Mouse (Mus musculus) hindbrain, embryonic 12.5 days (tissue): ENCODE results near the gene Rhebl1. TPM values are rescaled to one million over a fixed set of nuclear protein-coding genes. Genes with fewer than 3 reads are reported as not detected.

Experiments used
- ATAC-seq: fragments of 200-750 bp; cut with Nextera tagmentation; 2 replicates; pipeline ENCODE4 v1.8.0; 2017; ENCODE audit warnings: moderate TSS enrichment; ENCODE audit not compliant: low FRiP score
- H3K27ac ChIP-seq: fragments of 300-500 bp; sonication (generic); 2 replicates; pipeline ENCODE4 v1.5.1; 2016; ENCODE audit warnings: mild to moderate bottlenecking
- H3K27me3 ChIP-seq: fragments of 300-500 bp; sonication (generic); 2 replicates; pipeline ENCODE4 v1.6.1; 2016; ENCODE audit warnings: mild to moderate bottlenecking
- H3K36me3 ChIP-seq: fragments of 300-500 bp; sonication (generic); 2 replicates; pipeline ENCODE4 v1.6.1; 2016; ENCODE audit warnings: mild to moderate bottlenecking
- H3K4me1 ChIP-seq: fragments of 300-500 bp; sonication (generic); 2 replicates; pipeline ENCODE4 v1.6.1; 2016
- H3K4me2 ChIP-seq: fragments of 300-500 bp; sonication (generic); replicated peaks from 2 replicates; pipeline ENCODE4 v1.6.1; 2016; ENCODE audit warnings: mild to moderate bottlenecking
- H3K4me3 ChIP-seq: fragments of 300-500 bp; sonication (generic); 2 replicates; pipeline ENCODE4 v1.5.1; 2016; ENCODE audit warnings: mild to moderate bottlenecking
- H3K9ac ChIP-seq: fragments of 300-500 bp; sonication (generic); 2 replicates; pipeline ENCODE4 v1.6.1; 2016; ENCODE audit warnings: mild to moderate bottlenecking, moderate library complexity
- H3K9me3 ChIP-seq: fragments of 300-500 bp; sonication (generic); replicated peaks from 2 replicates; pipeline ENCODE4 v1.6.1; 2016; ENCODE audit warnings: mild to moderate bottlenecking
- WGBS: fragments of 180-500 bp; shearing (Covaris S2); methylation state at CpG from one replicate; pipeline ENCODE4 v1.1.7; 2016; 5-methylcytosine and 5-hydroxymethylcytosine counted together
- polyA plus RNA-seq: library from polyadenylated mRNA; unstranded; fragments of >200 nt; fragmentation: Nextera tagmentation; extraction: Ambion mirVana; gene quantifications from 2 replicates; pipeline ENCODE4 v1.2.1, GENCODE M21; 2016

Gene Rhebl1
- polyA plus RNA-seq, 1 experiment from 2014 or later = 22.0 TPM

GRCm38 (mm10) chr15:98851229-98851818 is 43.0 kb downstream of the Rhebl1 start:
- Histone ChIP-seq H3K27me3 (no peaks in the 10 kb centered on the region), H3K36me3 (peaks cover 100% of the 10 kb centered on the region), H3K4me1 (no peaks in the 10 kb centered on the region), H3K4me3 (no peak overlapping the region), H3K9ac (no peak overlapping the region), H3K4me2 (no peak overlapping the region), H3K27ac (no peak overlapping the region), H3K9me3 (no peaks in the 10 kb centered on the region)
- 93% methylated on average over 21 of the region's 21 CpGs for WGBS
- ATAC-seq = no peak

DNA sequence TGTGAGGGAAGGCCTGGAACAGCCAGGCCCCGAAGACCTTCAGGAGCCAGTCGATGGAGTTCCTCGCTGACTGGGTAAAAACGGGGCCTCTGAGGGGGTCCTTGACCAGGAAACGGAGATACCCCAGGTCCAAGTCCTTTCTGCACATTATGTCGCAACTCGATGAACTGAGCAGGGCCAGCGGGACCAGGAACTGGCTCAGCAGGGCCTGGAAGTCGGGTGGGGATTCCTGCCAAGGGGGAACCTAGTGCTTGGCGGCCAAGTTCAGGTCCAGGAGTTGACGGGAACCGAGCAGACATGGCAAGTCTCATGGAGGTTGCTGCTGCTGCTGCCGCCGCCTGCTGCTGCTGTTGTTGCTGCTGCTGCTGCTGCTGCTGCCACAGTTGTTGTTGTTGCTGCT is 43.7 kb downstream of the Rhebl1 start:
- Histone ChIP-seq H3K36me3 (peaks cover 100% of the 10 kb centered on the region), H3K4me1 (no peaks in the 10 kb centered on the region), H3K9ac (no peak overlapping the region), H3K4me2 (no peak overlapping the region), H3K27me3 (no peaks in the 10 kb centered on the region), H3K9me3 (no peaks in the 10 kb centered on the region), H3K27ac (no peak overlapping the region), H3K4me3 (no peak overlapping the region)
- ATAC-seq = no peak
- WGBS = 95% methylated on average over 14 of the region's 14 CpGs

- H3K4me1 ChIP-seq = no peaks in the 10 kb centered on the region
- no peaks in the 10 kb centered on the region for H3K9me3 ChIP-seq
- no peak overlapping the region for H3K27ac ChIP-seq
- H3K36me3 ChIP-seq = peaks cover 100% of the 10 kb centered on the region
- no peak overlapping the region for H3K9ac ChIP-seq
- no peak for ATAC-seq
- H3K4me3 ChIP-seq = no peak overlapping the region
- no peak overlapping the region for H3K4me2 ChIP-seq
- 90% methylated on average over 16 of the region's 16 CpGs for WGBS
- no peaks in the 10 kb centered on the region for H3K27me3 ChIP-seq
Measured at GRCm38 (mm10) chr15:98849956-98850600, 44.3 kb downstream of the Rhebl1 start.

DNA sequence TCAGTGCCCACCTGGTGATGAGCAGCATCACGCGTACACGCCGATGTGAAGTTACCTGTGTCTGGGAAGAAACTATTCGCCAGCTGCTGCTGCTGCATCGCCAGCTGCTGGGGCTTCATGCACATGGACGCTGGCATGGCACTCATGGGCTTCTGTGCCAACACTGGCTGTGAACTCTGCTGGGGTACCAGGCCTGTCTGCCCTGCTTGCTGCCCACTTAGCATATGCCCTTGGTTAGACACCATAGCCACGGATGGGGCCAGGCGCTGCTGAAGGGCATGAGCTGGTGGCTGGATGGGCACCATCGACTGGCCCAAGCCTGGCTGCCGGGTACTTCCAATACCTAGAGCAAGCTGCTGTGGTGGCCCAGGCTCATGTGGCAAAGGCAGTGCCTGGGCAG is 45.2 kb downstream of the Rhebl1 start:
- no peaks in the 10 kb centered on the region for H3K27me3 ChIP-seq
- peaks cover 100% of the 10 kb centered on the region for H3K36me3 ChIP-seq
- WGBS = 98% methylated on average over 11 of the region's 11 CpGs
- ATAC-seq = no peak
- H3K4me1 ChIP-seq = no peaks in the 10 kb centered on the region
- H3K4me3 ChIP-seq = no peak overlapping the region
- H3K9me3 ChIP-seq = no peaks in the 10 kb centered on the region
- no peak overlapping the region for H3K27ac ChIP-seq
- no peak overlapping the region for H3K4me2 ChIP-seq
- no peak overlapping the region for H3K9ac ChIP-seq

DNA sequence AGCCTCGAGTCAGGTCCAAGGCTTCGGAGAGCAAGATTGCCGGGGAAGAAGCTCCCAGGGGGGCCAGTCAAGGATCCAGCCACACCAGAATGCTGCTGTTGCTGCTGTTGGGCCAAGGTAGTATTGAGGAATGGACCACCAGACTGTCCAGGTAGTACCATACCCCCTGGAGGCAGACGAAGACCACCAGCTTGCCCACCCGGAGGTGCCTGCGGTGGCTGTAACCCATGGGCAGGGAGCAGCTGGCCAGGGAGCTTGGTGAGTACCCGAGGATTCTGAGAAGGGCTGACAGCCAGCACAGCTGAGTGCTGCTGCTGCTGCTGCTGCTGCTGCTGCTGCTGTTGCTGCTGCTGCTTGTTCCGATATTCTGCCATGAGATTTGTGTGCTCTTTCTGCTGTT is 48.2 kb downstream of the Rhebl1 start:
- Histone ChIP-seq H3K4me3 (no peak overlapping the region), H3K9me3 (no peaks in the 10 kb centered on the region), H3K27ac (no peak overlapping the region), H3K36me3 (peaks cover 100% of the 10 kb centered on the region), H3K4me1 (no peaks in the 10 kb centered on the region), H3K9ac (no peak overlapping the region), H3K27me3 (no peaks in the 10 kb centered on the region), H3K4me2 (no peak overlapping the region)
- ATAC-seq = no peak
- 94% methylated on average over 8 of the region's 8 CpGs for WGBS

DNA sequence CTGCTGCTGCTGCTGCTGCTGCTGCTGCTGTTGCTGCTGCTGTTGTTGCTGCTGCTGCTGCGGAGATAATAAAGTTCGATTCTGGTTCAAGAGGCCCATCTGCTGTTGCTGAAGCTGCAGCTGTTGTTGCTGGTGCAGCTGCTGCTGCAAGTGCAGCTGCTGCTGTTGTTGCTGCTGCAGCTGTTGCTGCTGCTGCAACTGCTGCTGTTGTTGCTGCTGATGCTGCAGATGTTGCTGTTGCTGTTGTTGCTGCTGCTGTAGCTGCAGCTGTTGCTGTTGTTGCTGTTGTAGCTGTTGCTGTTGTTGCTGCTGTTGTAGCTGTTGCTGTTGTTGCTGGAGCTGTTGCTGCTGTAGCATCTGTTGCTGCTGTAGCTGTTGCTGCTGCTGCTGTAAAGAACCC is 49.2 kb downstream of the Rhebl1 start:
- ATAC-seq = no peak
- Histone ChIP-seq H3K9ac (no peak overlapping the region), H3K4me1 (no peaks in the 10 kb centered on the region), H3K9me3 (no peaks in the 10 kb centered on the region), H3K36me3 (peaks cover 100% of the 10 kb centered on the region), H3K27ac (no peak overlapping the region), H3K4me2 (no peak overlapping the region), H3K27me3 (no peaks in the 10 kb centered on the region), H3K4me3 (no peak overlapping the region)
- WGBS = 93% methylated on average over 2 of the region's 2 CpGs

DNA sequence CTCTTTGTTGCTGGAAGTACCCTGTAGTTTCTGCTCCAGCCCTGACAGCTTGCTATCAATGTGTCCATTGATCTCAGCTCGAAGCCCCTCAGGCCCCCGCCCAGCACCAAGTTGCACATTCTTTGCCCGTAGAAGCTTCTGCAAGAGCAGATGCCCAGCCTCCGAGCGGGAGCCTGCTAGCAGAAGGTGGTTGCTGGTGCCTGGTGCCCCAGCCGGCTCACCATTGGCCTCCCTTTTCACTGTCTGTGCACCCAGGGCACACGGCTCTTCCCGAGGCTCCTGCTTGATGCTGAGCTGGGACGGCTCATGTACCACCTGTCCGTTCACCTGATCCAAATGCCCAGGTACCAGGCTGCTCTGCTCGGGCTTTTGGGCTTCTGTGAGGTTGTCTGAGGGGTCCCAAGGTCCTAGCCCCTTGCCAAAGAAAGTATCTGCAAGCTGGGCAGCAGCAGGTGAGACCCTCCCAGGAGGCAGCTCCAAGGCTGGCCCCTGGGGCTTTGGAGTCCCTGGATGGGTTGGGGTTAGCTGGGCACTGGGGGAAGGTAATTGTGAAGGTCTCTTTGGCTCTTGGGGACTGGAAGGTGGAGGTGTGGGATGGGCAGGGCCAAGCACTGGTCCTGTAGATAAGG is 50.6 kb downstream of the Rhebl1 start:
- 92% methylated on average over 11 of the region's 11 CpGs for WGBS
- Histone ChIP-seq H3K27ac (no peak overlapping the region), H3K4me3 (no peak overlapping the region), H3K9ac (no peak overlapping the region), H3K4me1 (no peaks in the 10 kb centered on the region), H3K9me3 (no peaks in the 10 kb centered on the region), H3K36me3 (peaks cover 100% of the 10 kb centered on the region), H3K4me2 (no peak overlapping the region), H3K27me3 (no peaks in the 10 kb centered on the region)
- ATAC-seq = no peak

DNA sequence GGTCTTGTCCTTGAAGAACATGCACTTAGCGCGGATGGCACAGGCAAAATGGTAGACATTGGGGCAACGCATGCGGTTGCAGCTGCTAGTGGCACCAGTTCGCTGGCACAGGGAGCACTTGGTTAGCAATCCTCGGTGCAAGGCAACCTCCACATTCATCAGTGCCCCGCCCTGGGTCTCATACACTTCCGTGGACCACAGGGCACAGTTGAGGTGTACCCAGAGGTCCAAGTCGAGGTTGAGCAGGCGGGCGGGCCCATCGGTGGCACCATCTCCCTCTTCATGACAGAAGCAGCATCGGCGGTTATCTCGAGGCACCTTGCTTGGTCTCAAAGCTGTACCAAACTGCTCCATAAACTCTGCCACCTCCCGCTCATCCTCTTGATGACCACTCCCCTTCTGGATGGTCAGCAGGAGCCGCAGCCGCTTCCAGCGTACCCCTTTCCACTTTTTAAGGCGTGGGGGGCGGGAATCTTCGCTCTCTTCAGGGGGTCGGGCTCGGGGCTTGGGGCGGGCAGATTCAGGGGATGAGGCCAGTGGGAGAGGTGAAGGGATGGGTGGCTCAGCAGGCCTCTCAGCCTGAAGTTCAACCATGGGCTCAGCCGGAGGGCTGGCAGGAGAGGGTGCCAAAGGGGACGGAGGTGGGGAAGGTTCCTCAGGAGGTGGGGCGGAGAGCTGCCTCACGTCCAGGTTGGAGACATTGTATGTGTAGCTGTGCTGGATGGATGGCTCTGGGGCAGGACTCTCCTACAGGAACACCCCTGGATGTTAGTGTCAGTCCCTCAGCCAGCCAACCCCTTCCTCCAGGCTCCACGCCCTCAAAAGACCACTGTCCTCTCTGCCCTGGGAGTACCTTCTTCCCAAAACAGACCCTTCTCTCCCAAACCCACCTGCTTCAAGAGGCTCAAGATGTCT is 54.4 kb downstream of the Rhebl1 start:
- ATAC-seq = no peak
- Histone ChIP-seq H3K27ac (no peak overlapping the region), H3K4me2 (no peak overlapping the region), H3K36me3 (peaks cover 100% of the 10 kb centered on the region), H3K4me3 (no peak overlapping the region), H3K27me3 (no peaks in the 10 kb centered on the region), H3K4me1 (no peaks in the 10 kb centered on the region), H3K9me3 (no peaks in the 10 kb centered on the region), H3K9ac (no peak overlapping the region)
- 94% methylated on average over 30 of the region's 30 CpGs for WGBS

DNA sequence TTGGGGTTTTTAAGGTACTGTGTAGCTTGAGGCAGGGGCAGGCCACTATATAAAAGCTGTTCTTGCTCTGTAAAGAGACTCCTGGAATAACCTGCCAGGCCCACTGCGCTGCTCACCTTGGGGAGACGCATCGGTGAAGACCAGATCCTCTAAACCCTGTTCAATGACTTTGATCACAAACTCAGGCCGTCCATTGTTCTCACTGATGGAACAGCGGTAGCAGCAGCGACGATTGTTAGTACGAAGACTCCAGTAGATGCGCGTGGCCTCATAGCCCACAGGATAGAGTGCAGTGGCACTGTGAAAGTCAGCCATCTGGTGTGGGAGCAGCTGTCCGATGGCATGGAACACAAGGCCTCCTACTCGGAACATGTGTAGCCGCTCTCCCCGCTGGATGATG is 55.2 kb downstream of the Rhebl1 start:
- H3K36me3 ChIP-seq = peaks cover 100% of the 10 kb centered on the region
- no peak overlapping the region for H3K27ac ChIP-seq
- no peaks in the 10 kb centered on the region for H3K9me3 ChIP-seq
- no peaks in the 10 kb centered on the region for H3K27me3 ChIP-seq
- no peak overlapping the region for H3K9ac ChIP-seq
- 92% methylated on average over 14 of the region's 14 CpGs for WGBS
- H3K4me1 ChIP-seq = no peaks in the 10 kb centered on the region
- H3K4me3 ChIP-seq = no peak overlapping the region
- H3K4me2 ChIP-seq = no peak overlapping the region
- no peak for ATAC-seq

GRCm38 (mm10) chr15:98837743-98838103 is 56.6 kb downstream of the Rhebl1 start:
- H3K27ac ChIP-seq = no peak overlapping the region
- no peaks in the 10 kb centered on the region for H3K9me3 ChIP-seq
- no peak overlapping the region for H3K9ac ChIP-seq
- 79% methylated on average over 4 of the region's 4 CpGs for WGBS
- no peaks in the 10 kb centered on the region for H3K27me3 ChIP-seq
- H3K36me3 ChIP-seq = peaks cover 99% of the 10 kb centered on the region
- no peak for ATAC-seq
- H3K4me1 ChIP-seq = no peaks in the 10 kb centered on the region
- no peak overlapping the region for H3K4me2 ChIP-seq
- H3K4me3 ChIP-seq = no peak overlapping the region

- H3K9ac ChIP-seq = no peak overlapping the region
- no peak overlapping the region for H3K4me3 ChIP-seq
- ATAC-seq = no peak
- peaks cover 96% of the 10 kb centered on the region for H3K36me3 ChIP-seq
- no peaks in the 10 kb centered on the region for H3K27me3 ChIP-seq
- H3K4me1 ChIP-seq = no peaks in the 10 kb centered on the region
- no peaks in the 10 kb centered on the region for H3K9me3 ChIP-seq
- H3K4me2 ChIP-seq = no peak overlapping the region
- H3K27ac ChIP-seq = no peak overlapping the region
- WGBS = 92% methylated on average over 21 of the region's 21 CpGs
Measured at GRCm38 (mm10) chr15:98837006-98837742, 57.2 kb downstream of the Rhebl1 start.

DNA sequence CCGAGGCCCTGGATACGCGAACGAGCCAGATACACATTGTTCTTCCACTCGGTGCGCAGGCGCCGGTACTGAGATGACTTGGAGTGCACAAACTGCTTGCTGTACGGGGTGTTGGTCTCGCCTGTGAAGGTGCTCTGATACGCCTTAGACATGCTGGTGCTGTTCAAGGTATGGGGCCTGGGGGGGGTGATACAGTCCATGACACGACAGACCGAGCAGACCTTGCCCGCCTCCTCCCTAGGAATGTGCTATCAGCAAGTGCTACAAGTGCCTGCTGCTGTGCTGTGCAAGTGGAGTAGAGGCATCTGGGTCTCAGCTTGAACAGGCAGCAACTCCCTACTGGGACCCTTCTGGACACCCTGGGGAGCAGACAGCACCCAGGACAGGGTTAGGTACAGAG is 59.0 kb downstream of the Rhebl1 start:
- Histone ChIP-seq H3K9ac (no peak overlapping the region), H3K4me3 (no peak overlapping the region), H3K4me1 (0 out of 2 replicates have a peak, but pooled peaks cover 2% of the 10 kb centered on the region), H3K36me3 (peaks cover 77% of the 10 kb centered on the region), H3K27me3 (no peaks in the 10 kb centered on the region), H3K4me2 (no peak overlapping the region), H3K9me3 (no peaks in the 10 kb centered on the region), H3K27ac (no peak overlapping the region)
- ATAC-seq = no peak
- WGBS = 96% methylated on average over 14 of the region's 14 CpGs
